In genomic region chr7:35333692-35334526, GRCm38 (mm10) we compare ENCODE assay signal across 8 mouse cellular contexts. TPM values are rescaled to one million over a fixed set of nuclear protein-coding genes. Genes with fewer than 3 reads are reported as not detected.
DNase-seq lines count a peak whose midpoint lies in the region; ATAC-seq and TF ChIP-seq lines count a peak whose summit lies in the region.

Gene Rhpn2, plus strand, starts transcription at chr7:35334170.

- no peaks in the 10 kb centered on the region for H3K9me3 ChIP-seq in ES-Bruce4 (replicated peaks; ENCODE audit: control insufficient read depth, insufficient read depth, low read length, poor library complexity, severe bottlenecking)
- no peaks in the 10 kb centered on the region for H3K9me3 ChIP-seq in forebrain, embryonic 13.5 days (replicated peaks)
- no peaks in the 10 kb centered on the region for H3K9me3 ChIP-seq in liver, postnatal 0 days (ENCODE audit: low read length)
- no peaks in the 10 kb centered on the region for H3K9me3 ChIP-seq in neural tube, embryonic 14.5 days (ENCODE audit: control insufficient read depth, low read length)

- H3K4me1 ChIP-seq in ES-Bruce4 (ENCODE audit: control insufficient read depth, insufficient read depth, low read length) = peaks cover 2% of the 10 kb centered on the region
- peaks cover 22% of the 10 kb centered on the region for H3K4me1 ChIP-seq in forebrain, embryonic 13.5 days
- H3K4me1 ChIP-seq in liver, postnatal 0 days (ENCODE audit: insufficient read depth) = peaks cover 24% of the 10 kb centered on the region
- peaks cover 8% of the 10 kb centered on the region; the same call in 1 of the 2 replicates for H3K4me1 ChIP-seq in neural tube, embryonic 14.5 days (ENCODE audit: control insufficient read depth, insufficient read depth, low read length)

- peaks cover 5% of the 10 kb centered on the region for H3K27me3 ChIP-seq in ES-Bruce4 (ENCODE audit: control insufficient read depth, insufficient read depth, low read length, poor library complexity, severe bottlenecking)
- H3K27me3 ChIP-seq in forebrain, embryonic 13.5 days = peaks cover 39% of the 10 kb centered on the region
- H3K27me3 ChIP-seq in liver, postnatal 0 days (ENCODE audit: insufficient read depth, low read length) = peaks cover 26% of the 10 kb centered on the region; the same call in 1 of the 2 replicates
- no peaks in the 10 kb centered on the region; the same call in 1 of the 2 replicates for H3K27me3 ChIP-seq in neural tube, embryonic 14.5 days (ENCODE audit: control insufficient read depth, insufficient read depth, low read length)

- TF ChIP-seq POLR2A in ES-Bruce4 (IDR thresholded peaks at IDR 0.05; ENCODE audit: insufficient read depth, low read length) = peak; percentile 84

- TF ChIP-seq CTCF in ES-Bruce4 (IDR thresholded peaks at IDR 0.05; ENCODE audit: low read depth, low read length) = no peak
- no peak; the same call in 1 of the 2 replicates for TF ChIP-seq CTCF in liver, postnatal 0 days (IDR thresholded peaks at IDR 0.05; ENCODE audit: low read depth)

- under 1% methylated on average over 46 of the region's 52 CpGs for WGBS in forebrain, embryonic 13.5 days
- WGBS in large intestine, adult 2 months = under 1% methylated on average over 52 of the region's 52 CpGs
- WGBS in liver, postnatal 0 days (ENCODE audit: insufficient replicate concordance) = under 1% methylated on average over 45 of the region's 52 CpGs
- WGBS in neural tube, embryonic 14.5 days = 1% methylated on average over 51 of the region's 52 CpGs

- peak within 1 kb of the TSS; percentile 99 for H3K4me2 ChIP-seq in forebrain, embryonic 13.5 days
- H3K4me2 ChIP-seq in liver, postnatal 0 days (ENCODE audit: low read depth, low read length) = peak within 1 kb of the TSS; percentile 97
- H3K4me2 ChIP-seq in neural tube, embryonic 14.5 days (ENCODE audit: low read depth, low read length) = peak within 1 kb of the TSS; percentile 99

- TF ChIP-seq EP300 in ES-Bruce4 (IDR thresholded peaks at IDR 0.05; ENCODE audit: insufficient read depth, low read depth, low read length) = peak; percentile 38; the same call in 1 of the 2 replicates
- TF ChIP-seq EP300 in liver, postnatal 0 days (IDR thresholded peaks at IDR 0.05; ENCODE audit: low read depth) = no peak

- H3K4me3 ChIP-seq in ES-Bruce4 (ENCODE audit: low read depth, low read length) = peak within 1 kb of the TSS; percentile 96
- H3K4me3 ChIP-seq in forebrain, embryonic 13.5 days = peak within 1 kb of the TSS; percentile 62
- H3K4me3 ChIP-seq in liver, postnatal 0 days (ENCODE audit: low read depth, low read length) = peak within 1 kb of the TSS; percentile 78
- H3K4me3 ChIP-seq in neural tube, embryonic 14.5 days (ENCODE audit: low read depth, low read length) = peak within 1 kb of the TSS; percentile 58

- peak; percentile 99 for DNase-seq in heart, postnatal 10 days
- peak; percentile 95 for DNase-seq in large intestine, adult 2 months (ENCODE audit: low read depth, low spot score)
- peak; percentile 99 for DNase-seq in liver, postnatal 0 days
- DNase-seq in testis, postnatal 10 days (ENCODE audit: low spot score) = peak; percentile 100

- no peaks in the 10 kb centered on the region for H3K36me3 ChIP-seq in ES-Bruce4 (ENCODE audit: control insufficient read depth, insufficient read depth, low read length, poor library complexity, severe bottlenecking)
- no peaks in the 10 kb centered on the region for H3K36me3 ChIP-seq in forebrain, embryonic 13.5 days (ENCODE audit: poor library complexity, severe bottlenecking)
- H3K36me3 ChIP-seq in liver, postnatal 0 days (replicated peaks; ENCODE audit: insufficient read depth, low read length) = no peaks in the 10 kb centered on the region
- H3K36me3 ChIP-seq in neural tube, embryonic 14.5 days (ENCODE audit: control insufficient read depth, insufficient read depth, low read length) = no peaks in the 10 kb centered on the region

- peak within 1 kb of the TSS; percentile 65 for H3K9ac ChIP-seq in ES-Bruce4 (ENCODE audit: low read depth, poor library complexity, severe bottlenecking)
- H3K9ac ChIP-seq in forebrain, embryonic 13.5 days = peak within 1 kb of the TSS; percentile 66
- peak within 1 kb of the TSS; percentile 69 for H3K9ac ChIP-seq in liver, postnatal 0 days (replicated peaks)
- peak within 1 kb of the TSS; percentile 59 for H3K9ac ChIP-seq in neural tube, embryonic 14.5 days (replicated peaks; ENCODE audit: low read depth, low read length)

- peak within 1 kb of the TSS; percentile 94 for H3K27ac ChIP-seq in ES-Bruce4 (ENCODE audit: insufficient read depth, low read length)
- H3K27ac ChIP-seq in forebrain, embryonic 13.5 days = no peak within 1 kb of the TSS
- peak within 1 kb of the TSS; percentile 90 for H3K27ac ChIP-seq in liver, postnatal 0 days (ENCODE audit: low read depth)
- peak within 1 kb of the TSS; percentile 52; the same call in 1 of the 2 replicates for H3K27ac ChIP-seq in neural tube, embryonic 14.5 days (ENCODE audit: low read depth, low read length)

- peak; percentile 94 for ATAC-seq in cerebellum, adult (ENCODE audit: insufficient number of reproducible peaks, low FRiP score, low TSS enrichment)
- ATAC-seq in forebrain, embryonic 13.5 days = peak; percentile 99
- ATAC-seq in liver, postnatal 0 days = peak; percentile 94
- ATAC-seq in neural tube, embryonic 14.5 days (ENCODE audit: low read depth) = peak; percentile 98

- intact Hi-C loops in heart, postnatal 10 days (cut with DNase I) = loop anchor here (2.0 kb wide), 1 partner anchor 61 kb away; no protein-coding TSS in a partner anchor

RNA-seq across cellular contexts. Expression of gene Rhpn2, which starts in this region (rescaled TPM):
- 22.1 and 26.5 TPM in 2 replicates for polyA plus RNA-seq in ES-Bruce4 (2011; ENCODE audit: insufficient read depth, insufficient read length, low read depth, missing spikeins)
- 1.1 and 1.3 TPM in 2 replicates for polyA plus RNA-seq in forebrain, embryonic 13.5 days (2015; fragmentation: Nextera tagmentation; extraction: Ambion mirVana)
- total RNA-seq in heart, postnatal 10 days (2021) = 1 to 10 TPM; 3.5 to 5.6 TPM
- polyA plus RNA-seq in large intestine, adult 2 months (2012; rRNA removed) = 27.1 and 41.6 TPM in 2 replicates
- polyA plus RNA-seq in liver, postnatal 0 days (2015; fragmentation: Nextera tagmentation; extraction: Ambion mirVana) = 8.1 TPM in 2 replicates
- 5.8 TPM in 2 replicates for polyA plus RNA-seq in neural tube, embryonic 14.5 days (2014; fragmentation: Nextera tagmentation; extraction: Ambion mirVana)
